Mouse (Mus musculus): ENCODE results near the gene Asic1.

DNA sequence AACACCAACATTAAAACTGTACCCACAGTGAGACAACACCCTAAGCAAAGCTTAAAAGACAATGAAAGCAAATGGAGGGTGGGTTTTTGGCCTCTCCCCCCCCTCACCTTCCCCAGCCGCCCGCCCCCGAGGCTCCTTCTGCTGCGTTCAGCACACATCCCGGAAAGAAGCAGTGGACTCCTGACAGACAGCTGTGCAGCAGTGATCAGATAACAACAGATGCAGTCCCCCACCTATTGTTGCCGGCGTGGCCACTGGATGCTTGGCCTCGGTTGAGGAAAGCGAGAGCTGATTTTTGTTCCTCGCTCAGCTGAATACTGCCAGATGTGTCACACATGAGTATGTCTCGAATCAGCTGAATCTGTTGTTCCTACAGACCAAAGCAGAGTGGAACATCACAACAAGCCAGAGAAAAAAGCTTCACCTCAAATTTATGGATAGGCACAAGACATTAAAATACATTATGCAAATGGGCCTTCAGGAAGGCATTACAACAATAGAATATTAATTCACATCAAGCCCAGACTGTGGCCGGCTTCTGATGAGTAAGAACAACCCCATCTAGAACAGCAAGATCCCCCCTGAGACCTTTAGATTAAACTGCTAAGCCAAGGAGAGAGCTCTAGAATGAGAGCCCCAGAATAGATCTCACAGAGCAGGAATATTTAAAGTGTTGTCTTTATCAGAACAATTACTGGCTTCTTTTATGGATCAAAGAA is 32.6 kb upstream of the Asic1 start:
- TF ChIP-seq POLR2A (IDR thresholded peaks at IDR 0.05; ENCODE audit: extremely low read depth, insufficient read depth, low read length) (no peak), CTCF (IDR thresholded peaks at IDR 0.05; ENCODE audit: low read depth, low read length) (no peak)

All from liver, adult 2 months (tissue).